8 mouse cellular contexts compared by ENCODE assay signal in the genomic region with DNA sequence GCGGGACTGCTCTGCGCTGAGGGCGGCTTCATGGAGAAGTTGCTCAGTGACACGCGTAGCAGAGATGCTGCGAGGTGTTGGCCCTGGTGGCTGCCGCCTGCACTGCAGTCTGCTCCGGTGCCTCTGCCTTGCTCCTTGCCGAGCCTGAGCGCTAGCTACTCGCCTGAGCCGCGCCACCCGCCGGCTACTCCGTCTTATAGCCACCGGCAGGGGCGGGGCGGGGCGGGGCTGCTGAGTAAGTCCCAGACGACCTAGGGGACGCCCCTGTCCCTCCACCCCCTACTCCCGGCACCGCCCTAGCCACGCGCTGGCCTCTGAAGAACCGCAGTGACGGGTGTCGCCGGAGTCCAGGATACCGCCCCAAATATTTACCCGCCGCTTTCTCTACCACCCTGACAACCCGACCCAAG. TPM values are rescaled to one million over a fixed set of nuclear protein-coding genes. Genes with fewer than 3 reads are reported as not detected.
DNase-seq lines count a peak whose midpoint lies in the region; ATAC-seq lines count a peak whose summit lies in the region.

TSS of gene Rgcc (minus strand) at position 180 of the 410 bp plus-strand sequence.

- DNase-seq in R1 (ENCODE audit: low read depth, low spot score) = peak; percentile 92
- peak; percentile 97 to 98 for DNase-seq in cerebellum, postnatal 25 days
- DNase-seq in frontal cortex, postnatal 25 days (ENCODE audit: low spot score in 2 of 2) = peak; percentile 89 to 92
- peak; percentile 91 to 93 for DNase-seq in layer of hippocampus, postnatal 14 days (ENCODE audit: low spot score in 2 of 2)
- DNase-seq in lung, postnatal 10 days = peak; percentile 98
- peak; percentile 93 for DNase-seq in ovary, postnatal 14 days (ENCODE audit: low spot score)
- DNase-seq in thymus, postnatal 10 days (ENCODE audit: low spot score in 2 of 2) = peak; percentile 99

- WGBS in hindbrain, embryonic 13.5 days = under 1% methylated on average over 32 of the region's 34 CpGs

- H3K36me3 ChIP-seq in hindbrain, embryonic 13.5 days = no peaks in the 10 kb centered on the region

- peak within 1 kb of the TSS; percentile 74 for H3K9ac ChIP-seq in hindbrain, embryonic 13.5 days

- H3K4me2 ChIP-seq in hindbrain, embryonic 13.5 days = peak within 1 kb of the TSS; percentile 99

- no peaks in the 10 kb centered on the region for H3K9me3 ChIP-seq in hindbrain, embryonic 13.5 days

- H3K4me1 ChIP-seq in hindbrain, embryonic 13.5 days (replicated peaks) = peaks cover 17% of the 10 kb centered on the region

- H3K27ac ChIP-seq in hindbrain, embryonic 13.5 days = no peak within 1 kb of the TSS

- H3K4me3 ChIP-seq in hindbrain, embryonic 13.5 days = peak within 1 kb of the TSS; percentile 58

- H3K27me3 ChIP-seq in hindbrain, embryonic 13.5 days = peaks cover 46% of the 10 kb centered on the region

- ATAC-seq in hindbrain, embryonic 13.5 days (ENCODE audit: low FRiP score) = peak; percentile 96

RNA-seq across cellular contexts. Expression of gene Rgcc, which starts in this region (rescaled TPM):
- polyA plus RNA-seq in hindbrain, embryonic 13.5 days (2015; fragmentation: Nextera tagmentation; extraction: Ambion mirVana) = 29.4 and 38.8 TPM in 2 replicates
- 10 to 100 TPM; 38.5 to 49.0 TPM for total RNA-seq in layer of hippocampus, postnatal 14 days (2021)
